Mouse (Mus musculus): ENCODE data around the gene Ctsz. TPM values are rescaled to one million over a fixed set of nuclear protein-coding genes. Genes with fewer than 3 reads are reported as not detected.

Gene Ctsz
- total and polyA plus RNA-seq, 3 experiments = 93.7 to 118 TPM; not detected in 1

DNA sequence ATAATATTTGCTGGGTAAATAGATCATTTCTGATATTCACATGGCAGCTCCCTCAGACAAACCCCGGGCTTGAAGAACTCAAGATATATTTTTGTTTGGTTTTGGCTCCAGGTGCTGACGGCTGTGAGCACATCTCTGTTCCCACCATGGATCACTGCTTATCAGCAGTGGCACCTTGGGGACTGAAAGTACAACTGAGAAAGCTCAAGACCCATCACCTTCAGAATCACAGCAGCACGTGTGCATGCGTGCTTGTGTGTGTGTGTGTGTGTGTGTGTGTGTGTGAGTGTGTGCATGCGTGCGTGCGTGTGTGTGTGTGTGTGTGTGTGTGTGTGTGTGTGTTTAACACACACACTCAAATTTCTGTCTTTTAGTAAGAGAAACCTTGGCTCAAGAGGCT lies 5.5 kb upstream of the Ctsz start:
- Histone ChIP-seq H3K27ac (ENCODE audit: control insufficient read depth, low read depth, low read length) (no peak overlapping the region), H3K36me3 (ENCODE audit: control insufficient read depth in 1 of 2, insufficient read depth in 2 of 2, low read length in 2 of 2) (peaks cover 0 to 1% of the 10 kb centered on the region in 2 experiments; a peak in 1 of 4 replicates), H3K4me3 (ENCODE audit: control insufficient read depth in 1 of 2, insufficient read depth in 1 of 2, low read depth in 2 of 2, low read length in 2 of 2) (no peak overlapping the region), H3K27me3 (ENCODE audit: control insufficient read depth in 1 of 2, insufficient read depth in 2 of 2, low read length in 2 of 2) (no peaks in the 10 kb centered on the region), H3K9ac (ENCODE audit: control insufficient read depth, low read depth, low read length, poor library complexity, severe bottlenecking) (no peak overlapping the region), H3K4me1 (ENCODE audit: control insufficient read depth in 1 of 2, insufficient read depth in 2 of 2, low read length in 2 of 2) (peaks cover under 1 to 10% of the 10 kb centered on the region in 2 experiments; a peak in 1 of 4 replicates), H3K79me2 (ENCODE audit: control insufficient read depth, insufficient read depth, low read length, poor library complexity) (no peaks in the 10 kb centered on the region), H3K9me3 (replicated peaks; ENCODE audit: insufficient read depth, low read length) (no peaks in the 10 kb centered on the region)
- no peak for TF ChIP-seq JUND (IDR thresholded peaks at IDR 0.05; ENCODE audit: low read depth, low read length)
- DNase-seq (ENCODE audit: low read depth, low spot score) = no peak

DNA sequence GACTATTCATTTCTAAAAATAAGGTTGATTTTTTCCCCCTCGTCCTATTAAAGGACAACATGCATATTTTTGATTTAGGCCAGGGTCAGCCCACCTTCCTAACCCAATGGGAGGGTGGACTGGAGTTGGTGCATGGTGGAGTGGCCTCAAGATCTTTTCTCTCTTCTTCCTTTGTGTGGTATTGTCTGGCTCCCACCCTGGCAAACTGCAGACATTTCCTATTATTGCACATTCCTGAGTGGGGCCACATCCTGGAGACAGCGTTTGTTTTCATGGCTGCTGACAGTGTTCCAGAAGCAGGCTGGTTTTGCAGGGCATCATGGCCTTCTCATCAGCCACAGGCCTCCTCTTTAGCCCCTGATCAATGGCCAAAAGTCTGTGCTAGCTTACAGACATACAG lies 4.2 kb upstream of the Ctsz start:
- Histone ChIP-seq H3K36me3 (ENCODE audit: control insufficient read depth in 1 of 2, insufficient read depth in 2 of 2, low read length in 2 of 2) (peaks cover 0 to 3% of the 10 kb centered on the region in 2 experiments; a peak in 1 of 4 replicates), H3K9ac (ENCODE audit: control insufficient read depth, low read depth, low read length, poor library complexity, severe bottlenecking) (no peak overlapping the region), H3K27me3 (ENCODE audit: control insufficient read depth in 1 of 2, insufficient read depth in 2 of 2, low read length in 2 of 2) (no peaks in the 10 kb centered on the region), H3K9me3 (replicated peaks; ENCODE audit: insufficient read depth, low read length) (no peaks in the 10 kb centered on the region), H3K4me3 (ENCODE audit: control insufficient read depth in 1 of 2, insufficient read depth in 1 of 2, low read depth in 2 of 2, low read length in 2 of 2) (no peak overlapping the region), H3K79me2 (ENCODE audit: control insufficient read depth, insufficient read depth, low read length, poor library complexity) (peaks cover 3% of the 10 kb centered on the region; the same call in 1 of the 2 replicates), H3K27ac (ENCODE audit: control insufficient read depth, low read depth, low read length) (no peak overlapping the region), H3K4me1 (ENCODE audit: control insufficient read depth in 1 of 2, insufficient read depth in 2 of 2, low read length in 2 of 2) (peaks cover 5 to 15% of the 10 kb centered on the region in 2 experiments; a peak in 3 of 4 replicates)
- no peak for DNase-seq (ENCODE audit: low read depth, low spot score)
- no peak for TF ChIP-seq POLR2AphosphoS2 (IDR thresholded peaks at IDR 0.05; ENCODE audit: low read length)
- no peak for TF ChIP-seq GATA1 (IDR thresholded peaks at IDR 0.05; ENCODE audit: low read depth, low read length)
- no peak for TF ChIP-seq SIN3A (IDR thresholded peaks at IDR 0.05; ENCODE audit: low read length)
- no peak for TF ChIP-seq ZNF384 (IDR thresholded peaks at IDR 0.05; ENCODE audit: low read depth, low read length)
- TF ChIP-seq BHLHE40 (IDR thresholded peaks at IDR 0.05; ENCODE audit: borderline replicate concordance, low read depth, low read length) = no peak
- no peak for TF ChIP-seq USF2 (IDR thresholded peaks at IDR 0.05; ENCODE audit: borderline replicate concordance in 1 of 2, insufficient read depth in 1 of 2, low read depth in 1 of 2, low read length in 2 of 2)
- TF ChIP-seq UBTF (IDR thresholded peaks at IDR 0.05; ENCODE audit: borderline replicate concordance, insufficient read depth, low read depth, low read length) = no peak
- TF ChIP-seq CTCF (IDR thresholded peaks at IDR 0.05 in 2 of 3, conservative IDR thresholded peaks at IDR 0.05 in 1 of 3; ENCODE audit: control insufficient read depth in 1 of 3, insufficient read depth in 1 of 3, low read depth in 2 of 3, low read length in 3 of 3, poor library complexity in 1 of 3, severe bottlenecking in 1 of 3) = no peak
- no peak for TF ChIP-seq GABPA (IDR thresholded peaks at IDR 0.05; ENCODE audit: low read depth, low read length)
- no peak for TF ChIP-seq CHD2 (IDR thresholded peaks at IDR 0.05; ENCODE audit: low read length)
- no peak for TF ChIP-seq ELF1 (IDR thresholded peaks at IDR 0.05; ENCODE audit: low read depth, low read length)
- TF ChIP-seq JUND (IDR thresholded peaks at IDR 0.05; ENCODE audit: low read depth, low read length) = no peak
- TF ChIP-seq POLR2A (IDR thresholded peaks at IDR 0.05; ENCODE audit: control insufficient read depth in 1 of 2, insufficient read depth in 1 of 2, low read depth in 1 of 2, low read length in 2 of 2, poor library complexity in 1 of 2) = no peak
- TF ChIP-seq MYB (IDR thresholded peaks at IDR 0.05; ENCODE audit: low read depth, low read length) = no peak
- TF ChIP-seq HCFC1 (IDR thresholded peaks at IDR 0.05; ENCODE audit: low read depth, low read length) = no peak
- TF ChIP-seq TAL1 (IDR thresholded peaks at IDR 0.05; ENCODE audit: low read length) = no peak
- no peak for TF ChIP-seq ZMIZ1 (IDR thresholded peaks at IDR 0.05; ENCODE audit: low read depth, low read length)

Data from MEL (cell line).